Mouse (Mus musculus) testis, adult 2 months (tissue): ENCODE results near the gene Map3k20.

Experiments used
- CTCF ChIP-seq: fragments of 200-500 bp; IDR thresholded peaks from 2 replicates; pipeline ENCODE4 v1.5.1; 2012; ENCODE audit warnings: low read depth, mild to moderate bottlenecking, inconsistent platforms, low read length, moderate library complexity; ENCODE audit not compliant: control insufficient read depth, insufficient read depth, insufficient replicate concordance
- POLR2A ChIP-seq: fragments of 200-500 bp; IDR thresholded peaks from 2 replicates; pipeline ENCODE4 v1.6.1; 2012; ENCODE audit warnings: low read depth, mild to moderate bottlenecking, inconsistent platforms, low read length, moderate library complexity; ENCODE audit not compliant: control insufficient read depth

DNA sequence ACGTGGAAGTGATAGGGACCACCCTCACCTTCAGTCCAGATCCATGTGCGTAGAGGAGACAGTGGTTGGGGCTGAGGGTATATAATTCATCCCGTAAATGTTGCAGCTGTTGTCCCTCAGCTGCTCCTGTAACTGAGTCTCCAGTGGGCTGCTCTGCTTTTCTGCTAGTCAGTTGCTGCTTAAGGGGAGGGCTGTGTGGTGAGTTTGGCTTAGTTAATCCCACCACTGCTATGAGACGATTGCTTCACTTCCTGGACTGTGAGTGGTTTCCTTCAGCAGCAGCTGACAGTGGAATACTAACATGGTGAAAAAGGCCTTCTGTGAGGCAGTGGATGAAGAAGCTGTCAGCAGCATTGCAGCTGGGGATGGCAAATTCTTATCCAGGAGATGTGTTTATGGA is 33.0 kb downstream of the Map3k20 start:
- TF ChIP-seq POLR2A, result no peak
- no peak for TF ChIP-seq CTCF
